Mouse (Mus musculus): ENCODE measurements around the gene Ifne. TPM values are rescaled to one million over a fixed set of nuclear protein-coding genes. Genes with fewer than 3 reads are reported as not detected.

Ifne gene
- not detected in 2 replicates for total RNA-seq (2021)
- long read RNA-seq, experiment 1, result 0 reads
- long read RNA-seq, experiment 2, result 0 reads

- no peak for DNase-seq
Measured at GRCm38 (mm10) chr4:88880101-88880500, at the start of gene Ifne. Gene Ifne, minus strand, starts transcription at chr4:88880201.

- DNase-seq, result no peak
Measured at GRCm38 (mm10) chr4:88928341-88929102, 48.5 kb upstream of the Ifne start.

DNA sequence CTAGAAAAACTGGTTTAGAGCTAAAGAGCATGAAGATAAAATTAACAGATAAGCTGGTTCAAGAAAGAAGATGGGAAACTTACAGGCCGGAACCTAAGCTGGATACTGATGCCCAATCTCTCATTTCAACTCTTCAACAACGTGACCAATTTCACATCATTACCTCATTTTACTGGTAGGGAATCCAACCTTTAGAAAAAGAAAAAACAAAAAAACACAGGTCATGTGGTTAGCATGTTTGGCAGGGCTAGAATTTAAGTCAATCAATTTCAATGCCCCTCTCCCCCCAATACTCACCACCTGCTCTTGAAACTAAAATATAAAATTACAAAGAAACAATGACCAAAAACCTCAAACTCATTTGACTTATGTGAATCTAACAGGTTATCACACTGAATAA lies 47.8 kb upstream of the Ifne start:
- no peak for DNase-seq

GRCm38 (mm10) chr4:88926637-88927036 lies 46.6 kb upstream of the Ifne start:
- DNase-seq, result no peak

DNA sequence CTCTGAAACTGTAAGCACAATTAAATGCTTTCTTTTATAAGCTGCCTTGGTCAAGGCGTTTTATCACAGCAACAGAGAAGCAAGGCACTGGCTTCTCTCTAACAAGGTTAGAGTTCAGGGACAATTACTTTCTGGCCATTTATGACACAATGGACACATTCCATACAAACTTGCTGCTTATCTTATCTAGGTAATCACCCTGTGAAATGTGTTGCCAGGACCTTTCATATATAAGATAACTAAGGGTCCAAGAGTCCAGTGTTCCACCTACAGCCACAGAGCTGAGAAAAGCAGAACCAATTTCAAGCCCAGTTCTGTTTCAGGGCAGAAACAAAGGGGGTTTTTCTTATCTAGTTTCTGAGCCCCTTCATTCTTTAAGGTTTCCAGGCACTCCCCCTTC lies 46.1 kb upstream of the Ifne start:
- no peak for DNase-seq

GRCm38 (mm10) chr4:88925456-88925855 lies 45.5 kb upstream of the Ifne start:
- DNase-seq, result no peak

GRCm38 (mm10) chr4:88921280-88921679 lies 41.3 kb upstream of the Ifne start:
- DNase-seq, result no peak

DNA sequence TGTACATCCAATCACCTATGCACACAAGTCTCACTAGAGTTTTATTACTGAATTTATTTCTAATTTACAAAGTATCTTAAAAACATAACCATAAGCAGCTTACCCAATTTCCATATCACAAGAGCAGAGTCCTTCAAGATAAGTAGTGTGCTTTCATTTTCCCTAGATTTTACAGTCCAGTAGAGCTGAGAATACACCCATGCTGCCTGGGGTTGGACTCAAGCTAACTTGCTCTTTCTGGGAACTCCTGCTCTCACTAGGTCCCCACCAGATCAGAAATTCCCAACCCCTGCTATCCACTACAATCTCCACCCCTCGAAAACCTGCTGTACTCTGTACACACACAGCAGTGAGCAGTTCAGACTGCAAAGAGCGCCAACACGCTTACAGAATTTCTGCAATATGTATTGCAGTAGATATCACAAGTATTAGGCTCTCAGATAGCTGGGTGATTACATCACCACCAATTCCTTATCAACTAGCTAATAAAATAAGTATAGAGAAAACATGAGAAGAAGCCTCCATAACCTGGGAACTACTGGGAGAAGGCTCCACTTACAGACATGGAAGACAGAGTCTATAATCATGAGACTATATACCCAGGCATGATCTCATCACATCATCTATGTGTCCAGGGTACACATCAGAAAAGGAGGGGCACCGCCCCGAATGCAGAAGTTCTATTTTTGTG lies 37.9 kb upstream of the Ifne start:
- DNase-seq, result no peak

DNA sequence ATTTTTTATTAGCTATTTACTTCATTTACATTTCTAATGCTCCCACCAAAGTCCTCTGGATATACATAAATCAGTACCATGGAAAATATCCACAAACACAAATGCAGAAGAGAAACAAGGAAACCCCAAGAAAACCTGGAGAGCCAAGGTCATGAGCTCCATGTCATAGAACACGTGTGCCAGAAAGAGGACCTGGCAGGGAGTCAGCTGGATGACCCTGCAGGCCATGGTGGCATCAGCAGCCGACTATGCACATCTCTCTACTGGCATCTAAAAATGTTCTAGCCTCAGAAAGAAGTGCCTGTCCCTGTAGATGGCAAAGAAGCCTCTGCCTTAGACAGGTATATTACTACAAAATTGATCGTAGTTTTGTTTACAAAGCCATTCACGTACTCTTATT lies 36.3 kb upstream of the Ifne start:
- DNase-seq, result peak; percentile 58

DNA sequence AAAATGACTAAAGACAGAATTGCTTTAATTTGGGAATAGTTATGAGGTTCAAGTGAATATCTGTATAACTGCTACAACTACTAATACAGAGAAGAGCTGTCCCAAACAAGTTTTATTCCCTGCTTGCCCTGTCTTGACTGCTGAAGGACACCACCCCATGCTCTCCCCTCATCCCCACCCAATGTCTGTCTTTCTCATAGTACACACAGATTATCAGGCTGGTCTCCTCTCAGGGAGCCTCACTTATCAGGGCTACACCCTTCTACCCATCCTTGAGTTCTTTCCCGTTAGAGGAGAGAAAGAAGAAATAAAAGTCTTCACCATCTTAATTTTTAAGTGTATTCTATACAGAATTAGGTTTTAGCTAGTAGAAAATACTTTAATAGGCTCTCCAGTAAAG lies 34.0 kb upstream of the Ifne start:
- DNase-seq, result no peak

DNA sequence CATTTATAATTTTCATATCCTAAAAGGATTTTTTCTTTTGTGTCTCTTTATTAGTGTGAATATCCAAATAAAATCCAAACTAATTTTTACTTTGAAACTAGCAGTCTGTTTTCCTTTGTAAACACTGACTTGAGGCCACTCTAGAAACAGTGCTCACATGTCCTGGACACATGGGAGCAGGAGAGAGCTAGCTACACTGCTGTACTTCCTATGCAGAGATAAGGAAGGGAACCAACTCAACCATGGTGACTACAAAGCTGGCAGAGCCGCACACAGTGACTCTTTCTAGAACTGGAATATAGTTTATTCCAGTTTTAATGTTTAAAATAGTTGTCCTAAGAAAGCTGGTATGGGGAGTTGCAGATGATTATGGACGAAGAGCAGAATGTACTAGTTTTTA lies 32.9 kb upstream of the Ifne start:
- DNase-seq, result no peak

- no peak for DNase-seq
Measured at GRCm38 (mm10) chr4:88912187-88912586, 32.2 kb upstream of the Ifne start.

DNA sequence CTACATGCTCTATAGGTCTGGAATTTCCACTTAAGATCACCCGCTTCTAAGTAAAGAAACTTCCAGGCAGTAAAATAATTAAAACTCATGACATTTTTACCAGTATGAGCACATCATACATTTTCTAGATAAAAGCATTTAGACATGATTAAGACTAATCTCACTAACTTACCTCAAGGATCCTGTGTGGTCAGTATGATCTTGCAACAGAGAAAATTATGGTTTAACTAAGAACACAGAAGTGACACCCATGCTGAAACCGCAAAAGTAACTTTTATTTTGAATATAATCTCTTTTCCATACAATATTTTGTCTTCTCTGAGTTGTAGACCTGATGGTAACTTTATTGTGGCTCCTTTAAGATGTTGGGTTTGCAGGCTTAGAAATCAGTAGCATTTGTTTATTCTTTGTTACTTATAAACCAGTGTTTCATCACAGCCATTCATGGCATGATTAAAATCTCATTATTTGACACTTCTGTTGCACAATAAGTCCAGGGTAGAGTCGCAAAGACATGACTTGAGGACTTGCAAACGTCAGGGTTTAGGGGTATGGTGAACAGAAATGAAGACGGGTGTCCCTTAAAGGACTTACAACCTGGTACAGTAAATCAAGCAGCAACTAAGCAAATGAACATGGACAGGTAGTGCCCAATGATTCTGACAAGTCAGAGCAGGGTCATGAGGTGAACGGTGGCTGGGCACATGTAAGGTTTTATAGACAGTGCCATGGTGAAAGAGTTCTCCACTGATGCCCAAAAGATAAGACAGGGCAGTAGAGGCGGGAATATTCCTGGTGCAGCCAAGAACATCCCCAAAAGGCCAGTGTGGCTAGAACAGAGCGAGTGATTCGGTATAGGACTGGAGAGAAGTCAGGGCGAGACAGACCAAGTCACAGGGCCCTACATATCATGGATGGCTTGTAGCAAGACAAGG lies 29.9 kb upstream of the Ifne start:
- no peak for DNase-seq

- no peak for DNase-seq
Measured at GRCm38 (mm10) chr4:88893201-88893754, 13.3 kb upstream of the Ifne start.

GRCm38 (mm10) chr4:88888236-88888635 lies 8.2 kb upstream of the Ifne start:
- DNase-seq, result no peak

GRCm38 (mm10) chr4:88878772-88879171 lies 1.2 kb downstream of the Ifne start:
- DNase-seq, result no peak

DNA sequence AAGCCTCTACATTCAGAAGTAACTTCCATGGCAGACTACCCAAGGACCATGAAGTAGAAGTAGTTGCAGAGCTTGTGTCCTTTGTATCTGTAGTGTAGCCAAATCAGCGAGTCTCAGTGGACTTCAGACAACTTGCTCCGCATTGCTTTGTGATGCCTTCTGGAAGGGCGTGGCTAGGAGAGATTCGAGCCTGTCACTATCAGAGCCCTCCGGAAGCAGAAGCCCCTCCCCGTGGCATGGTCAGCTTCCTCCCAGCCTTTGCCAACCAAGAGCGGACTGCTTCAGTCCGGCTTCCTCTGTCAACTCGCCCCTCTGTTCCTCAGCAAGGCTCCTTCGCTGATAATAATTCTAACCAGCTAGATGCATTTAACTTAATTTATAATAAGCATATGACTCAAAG lies 1.8 kb downstream of the Ifne start:
- no peak for DNase-seq

- peak; percentile 4 for DNase-seq
Measured at GRCm38 (mm10) chr4:88876520-88876919, 3.5 kb downstream of the Ifne start.

DNA sequence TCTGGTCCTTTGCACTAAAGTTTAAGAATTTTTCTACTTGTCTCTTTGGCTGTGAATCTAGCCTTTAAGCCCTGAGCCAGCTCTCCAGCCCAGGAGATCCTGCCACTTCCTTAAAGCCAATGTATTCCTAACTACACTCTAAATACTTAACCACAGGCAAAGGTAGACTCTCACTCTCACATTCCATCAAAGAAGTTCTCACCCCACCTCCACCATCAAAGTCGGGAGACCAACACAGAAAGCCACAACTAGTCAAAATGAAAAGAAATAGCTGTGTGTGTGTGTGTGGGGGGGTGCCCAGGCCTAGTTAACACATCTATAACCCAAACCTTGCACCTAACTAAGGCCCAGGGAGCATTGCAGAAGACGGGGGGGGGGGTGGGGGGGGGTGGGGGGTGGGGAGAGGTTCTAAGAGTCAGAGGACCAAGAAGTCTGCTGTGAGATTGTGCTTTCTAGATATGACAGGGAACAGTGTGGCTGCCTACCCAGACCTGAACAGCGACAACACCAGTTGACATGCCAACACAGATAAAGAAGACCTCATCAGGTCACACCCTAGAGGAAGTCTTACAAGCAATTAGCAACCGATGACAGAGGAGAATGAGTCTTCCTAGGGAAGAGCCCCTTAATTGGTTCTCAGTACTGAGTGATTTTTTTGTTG lies 4.4 kb downstream of the Ifne start:
- no peak for DNase-seq

DNA sequence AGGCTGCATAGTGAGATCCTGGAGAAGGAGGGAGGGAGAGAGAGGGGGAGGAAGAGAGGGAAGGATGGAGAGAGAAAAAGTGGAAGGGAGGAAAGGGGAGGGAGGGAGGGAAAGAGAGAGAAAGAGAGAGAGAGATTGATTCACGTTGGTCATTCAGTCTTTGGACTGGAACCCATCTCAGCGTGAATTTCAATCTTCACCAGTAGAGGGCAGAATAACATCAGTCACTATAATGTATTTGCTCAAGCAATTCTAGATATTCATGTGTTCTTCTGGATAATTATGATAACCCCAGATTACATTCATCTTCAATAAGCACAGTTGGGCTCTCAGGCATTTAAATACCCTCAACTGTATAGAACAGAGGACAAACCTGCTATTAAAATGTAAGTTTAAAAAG lies 7.3 kb downstream of the Ifne start:
- DNase-seq, result peak; percentile 49
